ENCODE assay signal across 20 mouse cellular contexts in the genomic region with DNA sequence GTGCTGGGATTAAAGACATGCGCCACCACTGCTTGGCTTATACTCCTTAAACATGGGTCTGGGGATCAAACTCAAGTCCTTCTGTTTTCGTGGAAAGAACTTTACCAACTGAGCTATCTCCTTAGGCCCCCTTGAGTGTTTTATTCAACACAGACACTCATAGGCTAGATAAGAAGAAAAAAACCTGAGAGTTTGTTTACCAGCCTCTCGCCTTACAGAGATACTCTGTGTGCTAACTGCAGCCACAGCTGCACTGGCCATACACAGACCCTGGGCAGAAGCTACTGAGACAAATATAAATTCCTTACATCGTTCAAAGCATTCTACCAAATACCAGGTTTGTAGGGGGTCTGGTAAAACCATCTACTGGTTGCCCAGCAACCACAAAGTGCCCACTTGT.
"Had no signal": no experiment of that assay in that cellular context is flagged by ENCODE, and none has a peak within 500 bp of the region (broad histone marks: within the 10 kb centered on the region; RNA-seq: fewer than 3 reads in every experiment).

No protein-coding gene starts in this region.

- H3K27me3 ChIP-seq: intestine, embryonic 15.5 days; kidney, embryonic 15.5 days; limb, embryonic 12.5 days; limb, embryonic 15.5 days had no signal

- H3K4me3 ChIP-seq: intestine, embryonic 15.5 days; kidney, embryonic 15.5 days; limb, embryonic 12.5 days; limb, embryonic 15.5 days had no signal

- DNase-seq: kidney, adult 11 months; kidney, adult 8-10 months; kidney, postnatal 10 days; kidney, postnatal 36 days; layer of hippocampus, postnatal 36 days; left cerebral cortex, postnatal 4 days; lung, adult 18-20 months; lung, postnatal 4 days; midbrain, embryonic 14.5 days; right cerebral cortex, postnatal 14 days; right cerebral cortex, postnatal 4 days; thymus, adult 2 months; thymus, postnatal 14 days; thymus, postnatal 4 days had no signal

- H3K36me3 ChIP-seq: intestine, embryonic 15.5 days; kidney, embryonic 15.5 days; limb, embryonic 12.5 days; limb, embryonic 15.5 days had no signal

- ATAC-seq: intestine, embryonic 15.5 days had no signal

- H3K9ac ChIP-seq: intestine, embryonic 15.5 days; kidney, embryonic 15.5 days; limb, embryonic 12.5 days; limb, embryonic 15.5 days had no signal

- H3K9me3 ChIP-seq: intestine, embryonic 15.5 days; kidney, embryonic 15.5 days; limb, embryonic 12.5 days; limb, embryonic 15.5 days had no signal

- H3K27ac ChIP-seq: intestine, embryonic 15.5 days; kidney, embryonic 15.5 days; limb, embryonic 12.5 days; limb, embryonic 15.5 days; stomach, postnatal 0 days had no signal

- H3K4me2 ChIP-seq: intestine, embryonic 15.5 days; kidney, embryonic 15.5 days; limb, embryonic 12.5 days; limb, embryonic 15.5 days; midbrain, embryonic 11.5 days had no signal
